Mouse (Mus musculus) gonadal fat pad, adult 2 months (tissue): ENCODE measurements around the gene Nexmif. TPM values are rescaled to one million over a fixed set of nuclear protein-coding genes. Genes with fewer than 3 reads are reported as not detected.
"Not testable (repeated sequence)": the region's sequence is repeated elsewhere in the genome, so short reads cannot be mapped to it uniquely, and the experiment has no call there.

ENCODE experiments used
- DNase-seq: peaks from one replicate; pipeline ENCODE4 v3.0.0-alpha.2; 2012; ENCODE audit warnings: low read depth
- polyA plus RNA-seq: library from polyadenylated mRNA; depleted of rRNA; stranded (reverse); fragments of >200 nt; gene quantifications from 2 replicates; pipeline ENCODE4 v1.2.3, GENCODE M21; 2012; rRNA removed

The Nexmif gene
- polyA plus RNA-seq: 1.9 and 2.5 TPM in 2 replicates

DNA sequence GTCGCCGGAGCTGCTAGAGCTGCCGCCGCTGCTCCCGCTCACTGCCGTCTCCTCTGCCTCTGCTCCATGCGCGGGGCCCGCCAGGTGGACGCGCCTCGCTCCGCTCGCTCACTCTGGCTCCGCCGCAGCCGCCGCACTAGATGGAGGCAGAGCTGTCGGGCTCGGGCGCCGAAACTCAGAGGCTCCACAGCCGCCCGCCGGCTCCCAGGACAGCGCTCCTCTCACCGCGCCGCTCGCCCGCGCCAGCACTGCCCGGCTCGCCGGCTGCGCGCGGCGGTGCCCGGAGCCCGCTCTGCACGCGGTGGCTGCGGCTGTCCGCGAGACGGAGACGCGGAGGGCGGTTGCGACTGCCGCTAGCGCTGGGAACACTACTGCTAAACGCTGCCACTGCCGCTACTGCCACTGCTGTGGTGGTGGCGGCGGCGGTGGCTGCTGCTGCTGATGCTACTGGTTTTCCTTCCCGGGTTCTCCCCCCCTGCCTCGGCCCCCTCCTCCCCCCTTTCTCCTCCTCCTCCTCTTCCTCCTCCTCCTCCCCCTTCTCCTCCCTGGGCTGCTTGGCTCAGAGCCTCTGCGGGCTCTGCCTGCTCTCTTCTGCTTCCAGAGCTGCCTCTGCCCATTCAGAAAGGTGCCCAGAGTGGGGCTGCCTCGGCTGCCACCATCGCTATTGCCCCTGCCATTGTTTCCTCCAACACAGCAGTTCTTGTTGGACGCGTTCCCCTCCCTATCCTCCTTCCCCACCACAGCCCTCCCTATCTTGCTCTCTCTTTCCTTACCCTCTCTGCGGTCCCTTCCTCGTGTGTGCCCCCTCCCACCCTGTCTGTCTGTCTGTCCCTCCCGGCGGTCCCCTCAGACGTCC, at the start of gene Nexmif:
Gene Nexmif, minus strand, starts transcription at position 450 of the 856 bp plus-strand sequence.
- DNase-seq: no peak

DNA sequence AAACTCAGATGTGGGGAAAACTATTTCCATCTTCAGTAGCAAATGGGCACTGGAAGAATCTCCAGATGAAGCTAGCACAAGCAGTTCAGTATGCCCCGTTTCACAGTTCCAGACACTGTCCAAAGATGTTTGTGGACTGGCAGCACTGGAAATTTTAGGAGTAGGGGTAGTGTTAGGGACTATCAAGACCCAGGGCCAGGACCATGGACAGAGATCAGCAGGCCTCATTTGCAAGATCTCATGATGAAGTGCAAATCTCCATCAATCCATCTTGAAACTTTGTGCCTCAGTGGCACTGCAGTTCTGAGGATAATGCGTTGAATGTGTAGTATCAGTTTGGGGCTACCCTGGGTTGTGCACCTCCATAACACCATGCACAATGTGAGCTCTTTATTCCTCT, 7.7 kb upstream of the Nexmif start:
- DNase-seq: no peak

DNA sequence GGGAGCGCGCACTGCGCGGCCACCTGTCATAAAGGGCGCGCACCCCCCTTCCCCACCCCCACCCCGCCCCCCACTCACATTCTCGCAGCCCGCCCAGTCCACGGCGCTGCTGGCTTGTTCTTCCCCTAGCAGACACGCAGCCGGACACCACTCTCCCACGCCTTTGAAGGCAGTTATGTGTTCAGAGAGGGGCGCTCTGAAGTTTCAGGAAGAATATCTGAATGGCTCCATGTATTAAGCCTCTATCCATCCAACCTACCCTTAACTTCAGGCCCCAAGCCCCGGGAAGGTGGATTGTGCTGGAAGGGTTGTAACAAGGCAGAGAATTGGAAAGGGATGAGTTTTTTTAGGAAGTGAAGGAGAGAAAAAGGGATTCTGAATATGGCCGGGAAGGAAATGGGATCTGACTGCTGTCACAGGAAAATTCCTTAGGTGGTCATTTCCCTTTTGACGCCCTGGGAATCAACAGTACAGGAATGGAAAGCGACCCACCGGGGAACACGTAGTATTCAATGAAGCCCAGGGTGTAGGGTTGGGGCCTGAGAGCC, 681 bp upstream of the Nexmif start:
- DNase-seq: no peak

DNA sequence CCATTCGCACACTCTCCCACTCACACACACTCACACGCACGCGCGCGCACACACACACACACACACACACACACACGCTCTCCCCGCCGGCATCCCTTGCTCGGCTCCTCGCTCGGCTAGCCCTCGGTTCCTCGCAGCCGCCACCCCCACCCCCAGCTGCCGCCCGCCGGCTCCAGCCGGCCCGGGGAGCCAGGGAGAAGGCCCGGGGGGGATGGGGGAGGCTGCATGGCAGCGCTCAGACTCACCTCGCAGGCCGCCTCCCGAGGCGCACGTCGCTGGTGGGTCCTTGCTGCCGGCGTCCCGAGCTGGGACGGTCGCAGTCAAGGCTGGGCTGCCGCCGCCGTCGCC, 623 bp downstream of the Nexmif start:
- no peak for DNase-seq

DNA sequence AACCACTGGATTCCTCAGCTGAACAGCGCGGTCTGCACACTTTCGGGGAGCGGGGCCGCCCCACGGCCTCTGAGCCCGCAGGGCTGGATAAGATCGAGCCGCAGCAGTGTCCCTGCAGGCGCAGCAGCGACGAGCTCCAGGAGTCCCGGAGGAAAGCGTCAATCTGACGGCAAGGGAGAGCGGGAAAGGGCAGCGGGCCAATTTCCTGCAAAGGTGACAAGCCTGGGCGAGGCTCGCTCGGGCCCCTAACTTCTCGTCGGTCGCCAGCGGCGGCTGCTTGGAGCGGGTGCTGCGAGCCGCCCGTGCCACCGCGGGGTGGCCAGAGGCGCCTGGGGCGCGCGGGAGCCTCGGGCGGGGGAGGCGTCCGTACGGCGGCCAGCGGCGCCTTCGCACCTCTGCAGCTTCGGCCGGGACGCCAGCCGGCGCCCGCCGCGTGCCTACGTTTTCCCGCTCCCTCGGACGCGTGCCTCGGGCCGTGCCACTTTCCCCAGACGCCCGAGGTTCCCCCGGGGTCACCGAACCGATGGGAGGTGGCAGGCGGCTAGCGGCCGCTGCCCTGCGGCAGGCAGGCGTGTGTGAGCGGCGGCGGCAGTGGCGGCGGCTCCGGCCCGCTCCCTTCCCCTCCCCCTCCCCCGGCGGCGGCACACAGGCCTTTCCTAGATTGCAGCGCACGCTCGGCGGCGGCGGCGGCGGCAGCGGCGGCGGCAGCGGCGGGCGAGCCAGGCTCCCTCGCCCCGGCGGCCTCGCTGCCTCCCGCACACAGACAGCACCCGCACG, 1.2 kb downstream of the Nexmif start:
- DNase-seq: no peak

DNA sequence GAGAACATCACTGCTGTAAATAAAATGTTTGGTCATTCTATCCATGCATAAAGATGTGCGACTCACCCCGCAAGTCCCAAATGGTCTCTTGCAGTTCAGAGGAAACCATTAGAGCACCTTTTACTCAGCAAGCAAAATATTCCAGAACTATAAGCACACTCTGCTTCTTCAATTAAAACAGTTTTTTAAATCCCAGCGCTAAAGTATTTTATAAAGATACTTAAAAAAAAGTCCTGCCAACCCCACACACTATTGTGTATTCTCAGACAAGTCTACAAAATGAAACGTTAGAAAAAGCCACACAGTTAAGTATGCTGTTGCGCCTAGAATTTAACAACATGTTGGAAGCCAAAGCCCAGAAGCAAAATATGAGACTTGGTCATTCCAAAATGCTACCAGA, 1.9 kb downstream of the Nexmif start:
- DNase-seq: no peak

DNA sequence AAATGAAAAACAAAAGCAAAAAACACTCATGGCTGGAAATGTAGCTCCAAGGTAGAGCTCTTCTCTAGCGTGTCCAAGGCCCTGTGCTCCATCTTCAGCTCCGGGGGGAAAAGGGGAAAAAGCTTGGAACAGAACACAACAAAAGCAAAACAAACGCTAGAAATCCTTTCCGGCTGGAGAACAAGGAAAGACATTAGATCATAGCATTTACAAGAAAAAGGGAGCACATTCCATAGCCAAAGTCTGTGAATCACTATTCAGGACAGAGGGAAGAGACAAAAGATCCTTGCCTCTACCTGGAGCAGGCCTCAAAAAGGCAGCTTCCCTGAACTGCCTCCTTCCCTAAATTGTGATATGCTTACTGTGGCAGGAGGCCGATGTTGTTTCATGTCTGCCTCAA, 4.4 kb downstream of the Nexmif start:
- DNase-seq: no peak

DNA sequence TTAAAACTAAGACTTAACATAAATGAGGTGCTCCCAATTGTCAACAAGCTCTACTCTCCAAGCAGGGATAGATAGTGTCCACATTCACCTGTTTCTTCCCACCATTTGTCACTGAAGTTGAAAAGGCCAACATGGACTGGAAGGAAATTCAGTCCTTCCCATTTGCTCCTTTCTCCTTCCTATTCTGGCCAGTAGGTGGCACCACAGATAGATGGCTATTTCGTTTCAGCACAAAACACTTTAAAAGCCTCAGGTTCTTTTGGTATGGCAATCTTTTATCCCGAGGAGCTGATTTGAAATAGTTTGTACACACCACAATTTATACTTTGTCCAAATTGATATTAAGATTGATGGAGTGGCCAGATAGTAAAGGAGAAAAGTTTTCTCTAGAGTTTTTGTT, 21.7 kb downstream of the Nexmif start:
- no peak for DNase-seq

DNA sequence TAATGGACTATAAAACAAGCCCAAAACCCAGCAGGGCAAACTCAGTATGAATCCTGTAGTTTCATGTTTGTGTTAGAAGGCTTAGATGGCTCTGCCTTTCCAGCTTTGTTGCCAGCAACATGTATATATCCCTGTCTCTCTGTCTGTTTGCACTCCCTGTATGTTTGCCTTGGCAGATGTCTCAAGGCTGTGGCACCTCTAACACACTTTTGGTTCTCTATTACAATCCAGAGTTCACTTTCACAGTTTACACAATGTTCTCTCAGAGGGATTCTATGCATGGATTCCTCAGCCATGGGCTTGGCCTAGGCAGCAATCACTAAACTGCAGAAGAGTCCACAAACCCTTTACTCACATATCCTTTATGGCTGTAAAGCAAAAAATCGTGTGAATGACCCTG, 50.9 kb downstream of the Nexmif start:
- DNase-seq: peak; percentile 38

DNA sequence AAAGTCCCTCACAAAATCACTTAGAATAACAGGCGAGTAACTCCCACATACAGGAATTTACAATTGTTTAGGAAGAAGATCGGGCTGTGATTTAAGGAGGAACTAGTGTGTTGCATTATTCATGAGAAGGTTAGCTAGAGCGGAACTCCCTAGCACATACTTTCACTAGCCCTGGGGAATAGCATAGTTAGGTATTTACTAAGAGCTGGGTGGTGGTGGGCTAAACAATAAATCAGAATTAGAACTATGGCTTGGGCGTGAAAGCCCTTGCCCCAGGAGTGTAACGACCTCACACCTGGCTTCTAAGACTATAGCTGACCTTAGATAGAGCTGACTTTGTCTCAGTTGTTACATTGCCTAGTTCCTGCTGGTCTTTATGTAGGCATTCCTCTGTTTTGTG, 85.7 kb downstream of the Nexmif start:
- not testable (repeated sequence) for DNase-seq

DNA sequence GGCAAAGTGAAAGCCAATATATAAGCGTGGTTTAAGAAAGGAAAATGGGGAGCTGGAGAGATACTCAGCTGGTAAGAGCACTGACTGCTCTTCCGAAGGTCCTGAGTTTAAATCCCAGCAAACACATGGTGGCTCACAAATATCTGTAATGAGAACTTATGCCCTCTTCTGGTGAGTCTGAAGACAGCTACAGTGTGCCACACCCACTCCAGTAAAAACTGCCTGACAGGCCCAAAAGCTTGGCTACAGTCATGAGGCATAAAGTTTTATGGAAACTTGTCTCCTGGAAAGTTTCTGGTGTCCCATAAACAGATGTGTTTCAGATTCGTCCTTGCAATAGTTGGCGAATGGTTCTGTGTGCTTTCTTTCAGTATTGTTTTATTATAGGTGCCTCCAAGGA, 86.4 kb downstream of the Nexmif start:
- no peak for DNase-seq

DNA sequence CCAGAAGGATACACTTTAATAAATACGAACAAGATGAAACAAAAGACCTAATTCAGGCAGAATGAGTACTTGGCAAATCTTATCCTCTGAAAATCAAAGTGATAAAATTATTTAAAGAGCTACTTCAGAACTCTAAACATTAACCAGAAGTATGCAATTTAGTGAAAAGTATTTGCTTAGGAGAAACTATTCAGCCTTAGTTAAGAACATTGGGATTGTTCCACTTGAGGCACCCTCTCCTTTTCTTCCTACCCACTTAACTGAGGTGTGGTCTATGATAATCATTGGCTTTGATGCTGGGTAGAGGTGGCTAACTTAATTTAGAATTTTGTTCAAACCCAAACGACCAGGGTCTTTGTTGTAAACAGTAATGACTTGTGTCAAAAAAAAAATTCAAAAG, 146.1 kb downstream of the Nexmif start:
- DNase-seq: no peak

DNA sequence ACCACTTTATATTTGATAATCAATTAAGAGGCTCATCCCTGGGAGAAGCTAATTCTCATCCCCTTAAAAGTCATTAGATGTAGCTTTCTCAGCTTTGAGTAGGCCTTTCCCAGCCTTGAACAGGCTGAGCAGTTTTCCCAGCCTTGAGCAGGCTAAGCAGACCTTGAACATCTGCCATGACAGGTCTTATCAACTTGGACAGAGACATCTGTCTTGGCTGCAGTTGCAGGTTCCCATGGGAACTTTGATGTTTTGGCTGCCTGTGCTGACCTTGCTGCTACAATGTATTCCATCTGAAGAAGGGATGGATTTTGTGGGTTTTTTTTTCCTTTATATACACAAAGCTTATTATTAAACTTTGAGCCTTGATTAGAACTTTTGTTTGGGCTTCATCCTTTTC, 160.7 kb downstream of the Nexmif start:
- DNase-seq: no peak

DNA sequence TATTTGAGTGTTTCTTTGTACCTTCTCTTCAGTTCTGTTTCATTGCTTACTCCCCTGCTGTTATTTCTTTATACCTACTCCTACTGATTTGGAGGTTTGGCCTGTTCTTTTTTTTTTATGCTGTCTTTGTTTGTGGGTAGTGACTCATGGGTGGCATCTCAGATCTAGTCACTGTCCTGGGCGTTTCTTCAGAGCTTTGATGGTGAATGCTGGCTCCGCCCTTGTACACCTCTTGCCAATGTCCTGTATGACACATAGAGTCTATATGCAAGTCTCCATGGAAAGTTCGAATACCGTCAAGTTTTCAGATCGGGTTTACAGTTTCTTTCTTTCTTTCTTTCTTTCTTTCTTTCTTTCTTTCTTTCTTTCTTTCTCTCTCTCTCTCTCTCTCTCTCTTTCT, 167.1 kb downstream of the Nexmif start:
- no peak for DNase-seq

DNA sequence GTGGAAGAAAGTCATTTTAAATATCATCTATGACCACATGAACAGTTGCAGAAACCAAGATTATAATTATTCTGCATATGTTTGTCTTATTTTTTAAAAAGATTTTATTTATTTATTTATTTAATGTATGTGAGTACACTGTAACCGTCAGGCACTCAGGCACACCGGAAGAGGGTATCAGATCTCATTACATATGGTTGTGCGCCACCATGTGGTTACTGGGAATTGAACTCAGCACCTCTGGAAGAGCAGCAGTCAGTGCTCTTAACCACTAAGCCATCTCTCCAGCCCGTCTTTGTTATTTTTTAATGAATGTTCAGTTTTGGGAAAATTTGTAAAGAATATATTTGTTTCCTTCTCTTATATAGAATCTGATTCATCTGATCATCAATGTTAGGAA, 168.2 kb downstream of the Nexmif start:
- no peak for DNase-seq

Other genes with a start within 250 kb of the Nexmif start
- 8.7 and 11.9 TPM in 2 replicates for gene Rlim, start 219.9 kb downstream of the Nexmif start, polyA plus RNA-seq
- 3.4 and 4.3 TPM in 2 replicates for gene Abcb7, start 212.7 kb upstream of the Nexmif start, polyA plus RNA-seq